Mouse (Mus musculus) heart, adult 10 weeks (tissue): ENCODE data around the gene Spin2-ps6. TPM values are rescaled to one million over a fixed set of nuclear protein-coding genes. Genes with fewer than 3 reads are reported as not detected.

Experiments
- polyA plus RNA-seq: library from polyadenylated mRNA; stranded (reverse); fragments of 350-450 nt; fragmentation: Illumina TruSeq; extraction: RNeasy Lipid Tissue Mini Kit (QIAGEN cat#74804); gene quantifications from one replicate; pipeline ENCODE4 v1.2.3, GENCODE M21; 2014; ENCODE audit warnings: low read depth, low replicate concordance

Spin2-ps6 gene
- polyA plus RNA-seq = not detected

GRCm38 (mm10) chrX:33234569-33234968 lies at the start of gene Spin2-ps6:
Spin2-ps6 (plus strand) TSS chrX:33234869.

Other genes with a start within 250 kb of the Spin2-ps6 start
- gene Btbd35f12, start 78.5 kb downstream of the Spin2-ps6 start, polyA plus RNA-seq = not detected